Mouse (Mus musculus) embryo, embryonic 10.5 days (tissue): Measurements from ENCODE around the gene Btbd9.
A peak's percentile ranks its signal among the peaks of the same experiment; 100 is the strongest.

Experiments used
- DNase-seq: peaks from one replicate; pipeline ENCODE4 v3.0.0-alpha.2; 2015; ENCODE audit warnings: low spot score

The Btbd9 gene

DNA sequence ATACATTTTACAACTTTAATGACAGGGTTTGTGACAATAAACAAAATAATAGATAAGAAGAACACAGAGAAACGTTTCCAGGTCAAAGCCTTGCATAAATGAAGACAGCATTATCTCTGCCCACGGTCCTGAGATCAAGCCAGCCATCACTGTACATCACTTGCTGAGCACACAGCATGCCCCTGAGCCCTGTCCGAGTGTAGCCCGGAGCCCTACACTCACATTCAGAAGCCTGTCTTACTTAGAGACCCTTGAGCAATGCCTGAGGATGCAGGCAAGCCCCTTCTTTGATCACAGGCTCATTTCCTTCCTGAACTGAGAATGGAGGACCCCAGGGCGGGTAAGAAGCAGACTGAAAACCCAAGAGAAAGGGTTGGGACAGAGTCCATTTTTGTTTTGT, 240.0 kb downstream of the Btbd9 start:
- no peak for DNase-seq

DNA sequence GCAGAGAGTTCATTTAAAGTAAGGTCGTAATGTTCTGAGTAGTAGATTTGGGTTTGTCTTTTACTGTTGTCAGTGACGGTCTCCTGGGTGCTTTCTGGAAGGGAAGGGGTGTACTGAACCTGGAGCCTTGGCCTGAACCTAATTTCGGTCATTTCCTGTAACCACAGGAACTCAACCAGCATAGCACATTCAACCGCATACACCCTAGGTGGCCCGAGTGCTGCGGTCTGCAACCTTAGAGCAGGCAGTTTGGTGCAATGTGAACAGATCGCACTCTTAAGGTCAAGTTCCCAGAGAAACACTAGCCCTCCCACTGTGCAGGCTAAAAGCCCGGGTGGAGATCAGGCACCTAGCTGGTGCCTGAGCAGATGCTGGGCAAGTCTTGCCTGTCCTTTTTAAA, 240.5 kb downstream of the Btbd9 start:
- no peak for DNase-seq

DNA sequence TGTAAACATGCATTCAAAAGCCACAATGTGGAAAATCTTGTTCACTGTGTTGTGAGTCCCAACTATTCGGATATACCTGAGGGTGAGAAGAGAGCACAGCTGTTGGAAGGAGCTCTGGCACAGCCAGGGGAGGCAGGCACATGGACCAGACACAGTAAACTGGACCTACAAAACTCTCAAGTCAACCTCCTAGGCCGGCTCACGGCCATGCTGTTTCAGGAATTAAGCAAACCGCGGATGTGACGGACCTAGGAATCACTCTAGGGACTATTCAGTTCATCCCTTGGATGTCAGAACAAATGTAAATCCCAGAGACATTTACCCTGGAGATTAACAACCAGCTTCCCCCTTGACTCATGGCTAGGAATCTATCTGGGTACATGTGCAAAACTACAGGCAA, 242.0 kb downstream of the Btbd9 start:
- no peak for DNase-seq

DNA sequence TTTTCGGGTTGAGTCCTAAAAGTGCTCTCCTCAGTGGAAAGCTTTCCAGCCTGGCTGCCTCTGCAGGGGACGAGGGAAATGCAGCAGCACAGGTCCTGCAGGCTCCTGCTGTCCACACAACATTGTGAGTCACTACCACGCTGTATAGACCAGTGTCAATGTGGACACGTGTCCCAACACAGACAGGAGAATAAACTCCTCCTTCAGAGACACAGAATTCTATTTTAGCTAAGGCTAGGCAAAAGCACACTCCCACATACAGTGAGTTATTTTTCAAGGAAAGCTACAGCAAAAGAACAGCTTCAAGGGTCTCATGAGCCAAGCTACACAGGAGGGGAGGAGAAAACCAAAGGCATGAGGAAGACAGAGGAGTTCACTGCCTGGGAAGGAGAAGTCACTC, 243.2 kb downstream of the Btbd9 start:
- DNase-seq = no peak

DNA sequence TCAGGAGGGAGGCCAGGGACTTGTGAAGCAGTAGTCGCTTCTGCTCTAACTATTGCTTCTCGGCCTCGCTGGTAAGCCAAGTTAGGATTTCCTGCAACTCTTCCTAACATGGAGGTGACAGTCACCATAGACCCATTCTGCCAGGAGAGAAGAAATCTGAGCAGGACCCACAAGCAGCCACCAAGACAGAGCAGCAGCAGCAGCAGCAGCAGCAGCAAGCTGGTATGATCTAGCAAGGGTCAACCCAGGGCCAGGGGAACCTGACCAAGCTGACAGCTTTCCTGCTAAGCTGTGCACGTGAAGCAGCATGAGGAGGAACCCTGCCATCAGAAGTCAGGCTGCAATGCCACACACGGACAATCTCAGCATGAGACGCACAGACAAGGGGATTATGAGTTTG, 244.9 kb downstream of the Btbd9 start:
- no peak for DNase-seq

DNA sequence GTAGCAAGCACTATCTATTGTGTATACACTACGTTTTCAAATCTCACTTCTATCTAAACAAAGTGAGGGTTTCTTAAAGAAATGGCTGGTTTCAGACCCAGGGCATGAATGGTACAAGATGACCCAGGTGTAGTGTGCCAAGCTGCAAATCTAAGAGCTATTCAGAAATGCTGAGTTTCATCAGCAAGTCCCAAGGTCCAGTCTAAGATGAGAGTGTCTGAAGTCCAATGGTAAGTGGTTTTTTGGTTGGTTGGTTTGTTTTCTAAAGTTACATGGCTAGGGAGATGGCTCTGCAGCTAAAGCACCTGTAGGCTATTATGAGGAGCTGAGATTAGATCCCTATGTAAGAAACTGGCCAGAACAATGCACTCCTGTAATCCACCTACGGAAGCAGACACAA, 246.8 kb downstream of the Btbd9 start:
- no peak for DNase-seq

DNA sequence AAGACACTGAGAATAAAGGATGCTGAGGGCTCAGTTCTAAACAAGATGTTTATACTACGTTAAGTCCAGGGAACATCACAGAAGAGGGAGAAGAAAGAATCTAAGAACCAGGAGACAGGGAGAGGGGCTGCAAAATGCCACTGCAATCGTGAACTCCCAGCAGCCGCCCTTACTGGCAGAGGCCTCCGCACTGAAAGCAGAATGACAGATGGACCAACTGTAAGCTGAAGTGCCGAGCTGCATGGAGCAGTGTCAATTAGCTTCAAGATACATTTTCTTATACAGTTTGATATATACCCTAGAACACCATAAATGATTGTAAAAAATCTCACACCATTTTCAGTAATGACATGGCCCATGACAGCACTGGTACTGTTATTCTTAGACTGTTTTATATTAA, 247.4 kb downstream of the Btbd9 start:
- no peak for DNase-seq

DNA sequence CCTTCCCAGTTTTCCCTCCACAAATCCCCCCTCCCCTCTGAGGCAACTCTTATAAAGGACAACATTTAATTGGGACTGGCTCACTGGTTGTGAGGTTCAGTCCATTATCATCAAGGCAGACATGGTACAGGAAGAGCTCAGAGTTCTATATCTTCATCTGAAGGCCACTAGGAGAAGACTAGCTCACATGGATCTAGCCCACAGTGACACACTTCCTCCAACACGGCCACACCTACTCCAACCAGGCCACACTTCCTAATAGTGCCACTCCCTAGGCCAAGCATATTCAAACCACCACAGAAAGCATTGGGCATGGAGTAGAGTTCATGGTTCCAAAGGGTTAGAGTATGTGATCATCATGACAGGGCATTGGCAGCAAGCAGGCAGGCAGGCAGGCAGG, 249.4 kb downstream of the Btbd9 start:
- DNase-seq = no peak

DNA sequence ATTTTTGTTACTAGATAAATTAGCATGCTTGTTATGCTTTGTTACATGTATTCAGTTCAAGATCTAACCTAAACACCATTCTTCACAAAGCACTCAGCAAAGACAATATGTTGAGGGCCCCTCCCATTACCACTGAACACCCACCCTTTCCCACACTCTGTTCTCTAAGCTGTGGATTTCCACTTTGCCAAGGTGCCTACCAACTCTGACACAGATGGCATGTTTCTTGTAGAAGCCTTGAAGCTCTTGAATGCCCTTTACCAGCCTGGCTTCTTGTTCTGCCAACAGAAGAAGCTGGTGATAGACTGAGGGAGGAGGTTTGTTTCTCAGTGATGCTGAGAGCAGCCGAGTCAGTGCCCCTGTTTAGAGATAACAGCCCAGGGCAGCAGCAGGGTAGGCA, 256.0 kb downstream of the Btbd9 start:
- DNase-seq = no peak

DNA sequence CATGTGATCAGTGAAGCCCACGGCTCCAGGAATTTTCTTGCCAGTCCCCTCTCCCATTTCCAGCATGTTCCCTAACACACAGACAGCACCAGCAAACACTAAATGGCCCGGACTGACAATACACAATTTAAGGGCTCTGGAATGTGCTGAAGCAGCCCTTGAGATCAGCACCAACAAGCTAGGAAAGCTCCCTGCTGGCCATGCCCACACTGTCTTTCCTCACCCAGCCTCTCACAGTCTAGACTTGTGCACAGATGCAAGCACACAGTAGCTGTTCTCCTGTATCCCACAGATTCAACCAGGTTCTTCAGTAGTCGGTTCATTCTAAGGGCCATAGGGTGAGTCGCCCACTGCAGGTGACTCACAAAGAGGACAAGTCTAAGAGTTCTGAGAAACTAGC, 263.6 kb downstream of the Btbd9 start:
- DNase-seq = no peak

DNA sequence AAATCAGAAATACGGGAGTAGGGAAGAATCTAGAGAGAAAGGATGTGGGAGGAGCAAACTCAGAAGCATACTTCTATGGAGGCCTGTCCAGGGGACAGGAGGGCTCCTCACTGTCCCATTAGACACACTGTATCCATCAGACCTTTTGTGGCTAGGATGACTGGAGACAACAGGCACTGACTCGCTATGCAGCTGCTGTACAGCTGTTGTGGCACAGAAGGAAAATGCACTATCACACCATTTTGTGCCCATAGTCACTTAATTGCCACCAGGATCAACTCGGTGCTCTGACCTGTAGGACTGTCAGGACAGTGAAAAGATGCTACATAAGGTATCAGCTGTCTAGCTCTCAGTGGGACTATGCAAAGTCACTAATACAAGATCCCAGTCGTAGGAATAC, 266.7 kb downstream of the Btbd9 start:
- no peak for DNase-seq

DNA sequence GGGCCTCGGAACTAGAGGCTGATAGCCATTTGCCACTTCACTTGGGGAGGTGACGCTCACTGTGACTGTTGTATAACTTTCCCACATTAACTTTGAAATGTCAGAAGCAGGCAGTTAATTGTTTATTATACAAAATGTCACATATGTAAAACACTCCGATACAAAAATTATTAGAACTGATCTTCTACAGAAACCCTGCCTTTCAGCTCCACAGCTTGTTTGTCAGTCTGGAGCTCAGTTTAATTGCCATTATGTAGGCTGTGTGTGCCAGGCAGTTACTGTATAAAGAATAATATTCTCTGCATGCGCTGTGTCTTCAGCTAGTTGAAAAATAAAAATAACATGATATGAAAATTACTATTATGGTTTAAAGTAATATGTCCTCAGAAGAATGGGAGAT, 267.4 kb downstream of the Btbd9 start:
- no peak for DNase-seq

DNA sequence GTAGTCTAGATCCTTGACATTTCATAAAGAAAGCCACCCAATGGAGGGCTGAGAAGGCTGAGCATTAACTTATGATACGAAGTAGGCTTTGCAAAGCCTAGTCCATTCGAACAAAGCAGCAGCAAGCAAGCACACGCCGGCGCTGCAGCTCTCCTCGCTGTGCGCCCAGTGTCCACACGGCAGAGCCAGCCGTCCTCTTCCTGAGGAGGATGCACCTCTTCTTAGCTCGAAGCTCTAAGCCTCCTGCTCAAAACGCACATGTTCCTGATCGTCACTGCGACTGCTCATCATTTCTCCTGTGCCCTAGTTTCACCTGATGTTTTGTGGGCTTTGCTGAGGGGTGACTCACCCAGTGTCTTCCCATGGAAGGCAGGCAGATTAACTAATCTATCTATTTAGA, 268.0 kb downstream of the Btbd9 start:
- no peak for DNase-seq

DNA sequence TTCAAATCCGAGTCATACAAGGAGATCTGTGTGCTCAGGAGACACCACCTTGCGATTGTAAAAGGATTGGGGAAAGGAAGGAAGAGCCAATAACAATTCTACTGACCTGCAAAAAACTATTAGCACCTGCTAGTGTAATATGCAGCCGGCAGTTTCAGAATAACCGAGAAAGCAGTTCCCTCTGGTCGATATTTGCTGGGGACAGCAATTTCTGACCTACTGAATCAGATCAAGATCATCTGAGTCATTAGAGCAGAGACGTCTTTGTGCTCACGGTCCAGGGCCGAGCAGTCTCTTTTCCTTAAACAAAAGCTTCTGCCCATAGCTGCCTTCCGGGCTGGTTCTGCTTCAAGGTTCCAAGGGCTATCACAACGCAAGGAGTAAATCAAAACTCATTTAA, 269.1 kb downstream of the Btbd9 start:
- DNase-seq = no peak

DNA sequence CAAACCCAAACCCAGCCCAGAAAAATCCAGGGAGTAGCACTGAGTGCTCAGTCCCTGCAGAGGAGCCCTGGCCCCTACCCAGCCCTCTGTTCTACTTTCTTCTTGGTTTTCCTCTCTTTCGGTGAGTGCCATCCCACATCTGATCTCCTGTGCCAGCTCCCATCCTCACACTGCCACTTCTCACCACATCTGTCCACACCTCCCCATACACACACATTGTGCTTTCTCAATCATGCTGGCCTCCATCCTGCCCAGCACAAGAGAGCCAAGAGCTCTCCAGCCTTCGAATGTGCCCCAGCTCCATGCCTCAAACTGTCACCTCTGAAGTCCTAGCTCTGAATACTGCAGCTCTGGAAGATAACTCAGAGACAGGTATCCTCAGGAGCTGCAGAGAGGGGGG, 271.5 kb downstream of the Btbd9 start:
- no peak for DNase-seq

DNA sequence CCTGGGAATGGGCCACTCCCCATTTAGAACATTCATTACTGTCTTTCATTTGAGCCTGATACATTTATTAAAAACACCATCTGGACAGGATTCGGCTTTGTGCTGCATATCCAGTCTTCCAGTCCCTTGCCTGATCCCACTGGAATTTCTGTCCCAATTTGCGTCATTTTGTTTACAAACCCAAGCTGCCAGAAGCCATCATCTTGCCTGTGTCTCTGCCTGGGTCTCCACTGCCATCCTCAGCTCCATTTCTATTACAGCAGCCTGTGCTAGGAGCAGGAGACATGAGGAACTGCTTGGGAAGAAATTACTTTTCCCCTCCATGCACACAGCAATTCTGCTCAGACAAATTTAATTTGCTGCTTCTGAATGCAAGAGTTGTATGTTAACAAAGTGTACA, 274.9 kb downstream of the Btbd9 start:
- DNase-seq = no peak

DNA sequence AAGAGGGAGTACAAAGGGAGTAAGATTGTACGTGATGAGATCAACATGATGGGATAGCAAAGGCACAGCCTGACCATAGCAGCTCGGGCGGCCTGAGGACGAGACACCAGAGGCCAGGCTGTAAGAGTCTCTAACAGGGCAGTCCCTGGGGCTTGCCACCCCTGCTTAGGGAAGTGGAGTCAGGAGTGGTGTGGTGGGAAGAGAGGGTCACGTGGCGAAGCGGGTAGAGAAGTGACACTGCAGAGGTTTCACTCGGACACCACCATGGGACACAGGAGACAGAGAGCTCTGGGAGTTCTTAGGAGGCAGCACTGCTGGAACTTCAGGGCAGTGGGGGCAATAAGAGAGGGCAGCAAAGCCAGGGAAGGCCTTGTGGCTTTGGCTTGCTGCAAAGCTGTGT, 278.9 kb downstream of the Btbd9 start:
- DNase-seq = no peak

DNA sequence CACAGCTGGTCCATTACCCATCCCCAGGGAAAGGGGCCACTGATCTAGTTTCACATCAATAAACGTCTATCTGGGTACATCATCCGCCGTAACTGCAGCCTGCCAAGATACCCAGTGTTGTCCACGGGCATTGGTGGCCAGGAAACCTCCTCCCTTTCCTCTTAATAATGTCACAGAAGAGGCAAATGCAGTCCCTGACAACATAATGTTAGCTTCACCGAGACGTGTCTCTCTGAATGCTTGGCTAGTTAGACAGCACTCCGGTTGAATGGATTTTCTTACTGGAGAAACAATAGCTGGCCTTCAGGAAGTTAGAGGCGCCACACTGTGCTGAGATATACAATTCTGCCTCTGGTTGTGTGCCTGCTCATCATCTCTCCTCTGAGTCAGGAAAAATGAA, 280.2 kb downstream of the Btbd9 start:
- DNase-seq = no peak

DNA sequence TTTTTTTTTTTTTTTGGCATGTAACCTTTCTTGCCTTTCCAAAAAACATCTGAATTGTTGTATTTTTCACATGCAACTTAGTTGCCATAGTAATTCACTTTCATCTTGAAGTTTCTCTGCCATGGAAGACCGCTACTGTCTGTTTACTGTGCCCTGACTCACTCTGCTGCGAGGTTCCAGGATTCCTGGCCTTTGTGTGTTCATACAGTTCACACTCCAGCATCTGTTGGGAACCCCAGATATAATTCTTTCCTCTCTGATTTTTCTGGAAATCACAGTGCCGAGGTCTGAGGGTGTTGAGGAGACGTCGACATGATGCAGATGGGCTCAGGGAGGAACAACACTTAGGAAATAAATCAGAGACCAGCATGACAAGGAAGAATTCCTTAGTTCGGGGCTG, 283.6 kb downstream of the Btbd9 start:
- no peak for DNase-seq

DNA sequence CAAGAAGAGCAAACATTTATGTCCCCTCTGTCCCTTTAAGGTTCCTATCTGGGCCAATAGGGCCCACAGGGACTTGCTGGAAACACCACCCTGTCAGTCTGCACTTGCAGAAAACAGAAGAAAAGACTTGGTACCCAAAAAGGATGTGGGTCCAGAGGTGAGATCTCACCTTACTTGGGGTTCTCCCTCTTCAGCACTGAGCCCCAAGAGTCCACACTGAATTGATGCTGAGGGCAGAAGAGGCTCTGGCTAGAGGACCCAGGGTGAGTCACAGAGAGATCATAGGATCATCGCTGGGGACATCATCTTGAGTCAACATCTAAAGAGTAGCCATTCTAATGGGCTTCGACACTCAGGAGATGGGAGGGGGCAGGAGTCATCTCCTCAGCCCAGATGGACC, 290.6 kb downstream of the Btbd9 start:
- DNase-seq = no peak

DNA sequence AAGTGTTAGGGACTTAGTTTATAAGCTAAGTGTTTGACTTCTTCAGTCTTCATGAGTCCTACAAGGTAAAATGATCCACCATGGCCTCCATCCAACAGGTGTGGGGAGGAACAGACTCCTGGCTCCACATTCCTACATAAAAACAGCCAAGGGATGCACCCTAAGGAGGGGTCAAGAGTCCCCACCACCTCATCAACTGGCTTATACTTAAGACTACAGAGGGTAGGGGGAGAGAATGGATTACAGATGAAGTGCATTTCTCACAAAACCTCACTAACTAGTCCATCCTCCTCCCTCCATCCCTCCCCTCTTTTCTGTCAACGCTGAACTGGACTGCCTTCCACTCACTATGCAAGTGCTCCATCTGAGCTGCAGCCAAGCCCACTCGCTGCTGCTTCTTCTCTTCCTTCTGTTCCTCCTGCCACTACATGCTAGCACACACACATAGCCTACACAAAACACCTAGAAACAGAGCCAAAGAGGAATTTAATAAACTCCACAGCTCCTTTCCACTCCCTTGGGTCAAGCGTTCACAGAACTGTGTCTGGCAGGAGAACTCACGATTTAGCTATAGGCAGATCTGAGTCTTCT, 292.7 kb downstream of the Btbd9 start:
- DNase-seq = no peak

DNA sequence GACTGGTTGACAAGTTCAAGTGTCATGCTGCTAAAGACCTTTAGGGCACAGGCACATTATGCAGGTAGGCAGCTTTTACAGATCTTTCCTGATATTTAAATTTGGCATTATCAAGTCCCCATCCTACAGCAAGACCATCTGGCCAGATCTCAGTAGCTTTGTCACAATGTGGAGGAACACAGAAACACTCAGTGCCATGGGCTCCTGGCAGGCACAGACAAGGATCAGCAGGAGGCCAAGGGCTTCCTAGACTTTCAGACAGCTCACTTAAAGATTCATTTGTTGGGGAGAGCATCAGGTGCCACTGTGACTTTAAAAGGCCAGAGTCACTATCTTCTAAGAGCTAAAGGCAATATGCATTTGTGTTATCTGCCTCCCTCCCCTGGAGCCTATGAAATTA, 293.3 kb downstream of the Btbd9 start:
- no peak for DNase-seq

DNA sequence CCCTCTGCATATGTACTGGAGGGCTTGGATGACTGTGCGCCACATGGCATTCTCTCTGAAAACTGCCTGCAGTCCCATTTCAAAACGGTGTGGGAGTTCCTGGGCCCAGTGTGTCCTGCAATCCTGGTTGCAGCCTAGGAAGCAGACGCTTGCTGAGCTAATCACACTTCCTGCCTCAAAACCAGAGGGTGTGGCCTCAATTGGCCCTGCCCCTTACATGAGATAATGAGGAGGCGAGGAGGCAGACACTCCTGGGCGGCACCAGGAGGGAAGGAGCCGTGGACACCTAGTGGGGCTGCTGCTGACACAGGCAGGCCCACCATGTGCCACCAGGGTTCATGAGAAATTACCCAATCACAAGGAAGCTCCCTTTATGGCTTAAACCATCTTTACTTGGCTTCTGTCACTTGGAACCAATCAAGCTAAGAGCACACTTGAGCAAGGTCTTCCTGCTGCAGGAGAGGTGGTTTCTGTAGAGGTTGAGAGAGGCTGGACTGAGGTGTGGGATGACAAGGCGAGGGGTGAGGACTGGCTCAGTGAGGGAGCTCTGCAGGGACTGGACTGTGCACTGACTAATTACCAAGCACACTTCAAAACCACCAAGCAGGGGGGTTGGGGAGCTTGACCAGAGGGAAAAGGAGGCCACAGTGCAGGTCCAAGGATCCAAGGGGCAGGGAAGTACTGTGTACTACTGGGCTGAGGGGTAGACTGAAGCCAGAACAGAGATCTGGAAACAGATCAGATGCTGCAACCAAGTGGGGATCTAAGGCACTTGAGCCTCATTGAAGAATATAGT, 295.8 kb downstream of the Btbd9 start:
- peak; percentile 51 for DNase-seq

DNA sequence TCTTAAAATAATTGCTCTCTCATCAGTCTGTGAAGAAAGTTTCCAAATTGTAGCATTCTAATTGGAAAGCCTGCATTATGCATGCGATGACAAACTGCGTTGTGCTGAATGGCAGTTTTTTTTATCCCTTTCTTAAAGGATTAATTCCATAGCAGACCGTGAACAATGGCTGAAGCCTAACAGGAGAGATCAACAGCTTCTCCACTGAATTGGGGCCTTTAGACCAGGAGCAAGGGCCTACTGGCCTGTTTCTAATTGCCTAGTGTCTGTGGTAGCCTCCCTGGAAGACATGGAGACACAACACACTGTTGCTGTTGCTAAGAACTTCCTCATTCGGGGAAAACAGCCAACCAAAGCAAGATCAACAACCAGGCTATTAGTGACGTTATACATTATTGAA, 296.6 kb downstream of the Btbd9 start:
- peak; percentile 55 for DNase-seq
